Mouse (Mus musculus) liver, postnatal 0 days (tissue): ENCODE measurements around the gene Gm20388. TPM values are rescaled to one million over a fixed set of nuclear protein-coding genes. Genes with fewer than 3 reads are reported as not detected.
"Not testable (repeated sequence)": the region's sequence is repeated elsewhere in the genome, so short reads cannot be mapped to it uniquely, and the experiment has no call there.

Experiments
- ATAC-seq: fragments of 200-750 bp; cut with Nextera tagmentation; 2 replicates; pipeline ENCODE4 v1.8.0; 2017; ENCODE audit warnings: mild to moderate bottlenecking, moderate library complexity
- DNase-seq: peaks from one replicate; pipeline ENCODE4 v3.0.0-alpha.2; 2016
- H3K27ac ChIP-seq: fragments of 300-500 bp; sonication (generic); 2 replicates; pipeline ENCODE4 v1.5.1; 2014; ENCODE audit warnings: antibody characterized with exemption, moderate library complexity, mild to moderate bottlenecking, low read depth
- H3K27me3 ChIP-seq: fragments of 300-500 bp; sonication (generic); 2 replicates; pipeline ENCODE4 v1.6.1; 2014; ENCODE audit warnings: low read length, control low read depth, mixed read lengths; ENCODE audit not compliant: insufficient read depth
- H3K36me3 ChIP-seq: fragments of 300-500 bp; sonication (generic); replicated peaks from 2 replicates; pipeline ENCODE4 v1.6.1; 2014; ENCODE audit warnings: mild to moderate bottlenecking, control low read depth, low read length, moderate library complexity, mixed read lengths; ENCODE audit not compliant: insufficient read depth
- H3K4me1 ChIP-seq: fragments of 300-500 bp; sonication (generic); 2 replicates; pipeline ENCODE4 v1.6.1; 2014; ENCODE audit warnings: antibody characterized with exemption, mild to moderate bottlenecking, control low read depth; ENCODE audit not compliant: insufficient read depth
- H3K4me2 ChIP-seq: fragments of 300-500 bp; sonication (generic); 2 replicates; pipeline ENCODE4 v1.6.1; 2014; ENCODE audit warnings: low read depth, mild to moderate bottlenecking, low read length, moderate library complexity, mixed read lengths
- H3K4me3 ChIP-seq: fragments of 300-500 bp; sonication (generic); 2 replicates; pipeline ENCODE4 v1.5.1; 2014; ENCODE audit warnings: low read depth, low read length
- H3K9ac ChIP-seq: fragments of 300-500 bp; sonication (generic); replicated peaks from 2 replicates; pipeline ENCODE4 v1.6.1; 2014; ENCODE audit warnings: mild to moderate bottlenecking, moderate library complexity
- H3K9me3 ChIP-seq: fragments of 300-500 bp; sonication (generic); 2 replicates; pipeline ENCODE4 v1.6.1; 2016; ENCODE audit warnings: mild to moderate bottlenecking, control low read depth, low read length, mixed read lengths
- CTCF ChIP-seq: sonication (generic); IDR thresholded peaks from 2 replicates; pipeline ENCODE4 v1.5.1; 2016; ENCODE audit warnings: antibody characterized with exemption, low read depth
- EP300 ChIP-seq: IDR thresholded peaks from 2 replicates; pipeline ENCODE4 v1.6.1; 2016; ENCODE audit warnings: antibody characterized with exemption, low read depth, mild to moderate bottlenecking
- WGBS: fragments of 180-500 bp; shearing (Covaris S2); extraction: QIAGEN DNeasy Blood & Tissue Kit; methylation state at CpG from one replicate; pipeline ENCODE4 v1.1.7; 2014; ENCODE audit not compliant: insufficient replicate concordance; 5-methylcytosine and 5-hydroxymethylcytosine counted together
- polyA plus RNA-seq: library from polyadenylated mRNA; unstranded; fragments of >200 nt; fragmentation: Nextera tagmentation; extraction: Ambion mirVana; gene quantifications from 2 replicates; pipeline ENCODE4 v1.2.1, GENCODE M21; 2015

The Gm20388 gene
- polyA plus RNA-seq, 1 experiment from 2014 or later: not detected

DNA sequence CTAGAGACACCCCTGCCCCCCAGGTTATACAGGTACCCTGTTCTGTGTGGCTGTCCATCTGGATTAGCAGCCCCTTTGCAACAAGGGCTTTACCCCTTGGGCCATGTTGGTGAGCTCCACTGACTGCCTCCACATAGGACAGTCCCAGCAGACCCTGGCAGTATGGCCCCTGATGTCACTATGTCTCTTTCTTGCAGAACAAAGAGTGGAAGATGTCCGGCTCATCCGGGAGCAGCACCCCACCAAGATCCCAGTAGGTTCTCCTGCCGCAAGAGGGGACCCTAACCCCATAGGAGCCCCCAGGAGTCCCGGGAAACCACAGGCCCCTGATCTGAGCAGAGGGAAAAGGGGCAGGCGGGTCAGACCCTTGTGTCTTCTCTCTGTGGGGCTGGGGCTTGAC, 1682.7 kb downstream of the Gm20388 start:
- no peak for TF ChIP-seq CTCF
- no peak for TF ChIP-seq EP300
- WGBS: 89% methylated on average over 5 of the region's 5 CpGs
- no peak overlapping the region for H3K9ac ChIP-seq
- no peak for DNase-seq
- ATAC-seq: no peak
- no peak overlapping the region for H3K27ac ChIP-seq
- no peaks in the 10 kb centered on the region for H3K9me3 ChIP-seq
- H3K4me1 ChIP-seq: peaks cover 27% of the 10 kb centered on the region
- H3K36me3 ChIP-seq: peaks cover 50% of the 10 kb centered on the region
- no peak overlapping the region for H3K4me2 ChIP-seq
- no peak overlapping the region for H3K4me3 ChIP-seq
- no peaks in the 10 kb centered on the region for H3K27me3 ChIP-seq

DNA sequence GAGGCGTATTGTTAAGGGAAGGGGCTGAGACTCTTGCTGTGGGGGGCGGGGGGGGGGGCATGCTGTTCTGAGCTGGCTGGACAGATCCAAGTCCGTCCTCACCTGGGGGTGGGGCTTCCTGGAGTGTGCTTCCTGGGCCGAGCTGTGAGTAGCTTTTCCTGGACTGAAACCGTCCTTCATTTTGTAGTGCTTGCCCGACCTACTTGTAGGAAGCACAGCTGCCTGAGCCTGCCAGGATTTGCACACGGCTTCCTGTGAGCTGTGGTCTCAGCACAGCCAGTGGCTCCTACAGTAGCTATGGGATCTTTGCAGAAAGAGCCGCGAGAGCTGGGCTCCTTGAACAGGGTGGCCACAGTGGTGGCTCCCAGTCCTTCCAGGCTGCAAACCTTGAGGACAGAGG, 1683.3 kb downstream of the Gm20388 start:
- WGBS: 68% methylated on average over 9 of the region's 9 CpGs

DNA sequence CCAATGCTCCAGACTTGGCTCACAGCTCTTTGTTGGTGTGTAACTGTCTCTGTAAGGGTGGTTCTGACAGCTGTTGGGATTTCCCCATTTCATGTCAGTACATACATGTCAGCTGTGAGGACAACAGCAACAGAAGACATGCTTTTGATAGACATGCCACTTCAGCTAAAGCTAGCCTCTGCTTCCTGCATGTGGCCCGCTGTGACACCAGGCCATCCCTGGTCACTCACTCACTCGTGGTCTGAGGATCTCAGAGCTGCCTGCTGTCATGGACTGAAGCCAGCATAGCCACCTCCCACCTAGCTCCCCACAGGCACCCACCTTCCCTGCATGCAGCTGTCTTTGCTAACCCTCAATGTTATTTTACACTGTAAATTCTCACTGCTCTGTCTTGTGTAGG, 1686.9 kb downstream of the Gm20388 start:
- not testable (repeated sequence) for ATAC-seq, H3K27ac ChIP-seq, H3K9ac ChIP-seq, H3K4me3 ChIP-seq, H3K27me3 ChIP-seq, H3K9me3 ChIP-seq, H3K4me2 ChIP-seq, DNase-seq, H3K4me1 ChIP-seq
- 77% methylated on average over 2 of the region's 2 CpGs for WGBS
- peaks cover 52% of the 10 kb centered on the region for H3K36me3 ChIP-seq

More for the DNA sequence above, 1683.3 kb downstream of the Gm20388 start:
- Histone ChIP-seq H3K4me2 (no peak overlapping the region), H3K36me3 (peaks cover 50% of the 10 kb centered on the region), H3K9ac (no peak overlapping the region), H3K27ac (no peak overlapping the region), H3K9me3 (no peaks in the 10 kb centered on the region), H3K4me1 (peaks cover 24% of the 10 kb centered on the region), H3K27me3 (no peaks in the 10 kb centered on the region), H3K4me3 (no peak overlapping the region)
- TF ChIP-seq CTCF (no peak), EP300 (no peak)
- DNase-seq: no peak
- ATAC-seq: no peak

DNA sequence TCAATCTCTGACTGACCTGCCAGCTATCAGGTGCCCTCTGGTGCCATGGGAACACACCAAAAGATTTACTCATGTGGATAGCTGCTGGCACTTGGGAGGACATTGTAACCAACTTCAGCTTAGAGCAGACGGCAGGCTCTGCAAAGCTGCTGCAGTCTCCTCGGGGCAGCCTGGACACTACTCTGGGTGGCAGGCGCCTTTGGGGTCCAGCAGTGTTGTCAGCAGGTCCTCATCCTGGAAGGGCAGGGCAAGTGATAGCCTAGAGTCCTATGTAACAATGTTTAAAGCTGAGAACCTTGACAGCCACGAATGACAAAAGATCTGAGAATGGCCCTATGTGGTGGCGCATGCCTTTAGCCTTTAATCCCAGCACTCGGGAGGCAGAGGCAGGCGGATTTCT, 1687.5 kb downstream of the Gm20388 start:
- DNase-seq: no peak
- no peak overlapping the region for H3K27ac ChIP-seq
- no peak for ATAC-seq

DNA sequence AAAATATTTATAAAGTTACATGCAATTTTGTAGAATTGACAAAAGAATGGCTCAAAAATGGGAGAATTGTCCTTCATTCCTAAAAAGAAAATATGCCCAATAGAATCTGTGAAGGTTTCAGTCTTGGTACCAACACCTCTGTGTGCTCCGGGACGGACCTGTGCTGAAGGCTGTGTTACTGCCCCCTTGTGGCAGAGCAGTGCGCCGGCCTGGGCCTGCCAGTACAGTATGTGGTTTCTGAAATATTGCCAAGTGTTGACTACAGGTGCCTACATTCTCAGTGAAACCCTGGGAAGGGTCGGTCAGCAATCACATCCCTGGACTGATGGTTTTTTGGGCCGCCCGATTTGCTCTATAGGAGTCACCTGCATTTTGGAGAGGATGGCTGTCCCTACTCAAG, 1688.3 kb downstream of the Gm20388 start:
- no peak overlapping the region for H3K4me2 ChIP-seq
- H3K4me1 ChIP-seq: no peaks in the 10 kb centered on the region
- no peak for TF ChIP-seq EP300
- TF ChIP-seq CTCF: peak; percentile 95
- WGBS: 29% methylated on average over 7 of the region's 7 CpGs
- H3K27ac ChIP-seq: no peak overlapping the region
- no peaks in the 10 kb centered on the region for H3K27me3 ChIP-seq
- peak; percentile 77 for ATAC-seq
- H3K9ac ChIP-seq: no peak overlapping the region
- peaks cover 43% of the 10 kb centered on the region for H3K36me3 ChIP-seq
- peak; percentile 87 for DNase-seq
- H3K4me3 ChIP-seq: no peak overlapping the region
- H3K9me3 ChIP-seq: no peaks in the 10 kb centered on the region

More for the DNA sequence above, 1687.5 kb downstream of the Gm20388 start:
- Histone ChIP-seq H3K27me3 (no peaks in the 10 kb centered on the region), H3K9me3 (no peaks in the 10 kb centered on the region), H3K9ac (no peak overlapping the region), H3K4me1 (no peaks in the 10 kb centered on the region; the same call in 1 of the 2 replicates), H3K4me3 (no peak overlapping the region), H3K4me2 (no peak overlapping the region), H3K36me3 (peaks cover 50% of the 10 kb centered on the region)
- 91% methylated on average over 7 of the region's 7 CpGs for WGBS
- TF ChIP-seq CTCF (no peak), EP300 (no peak)

DNA sequence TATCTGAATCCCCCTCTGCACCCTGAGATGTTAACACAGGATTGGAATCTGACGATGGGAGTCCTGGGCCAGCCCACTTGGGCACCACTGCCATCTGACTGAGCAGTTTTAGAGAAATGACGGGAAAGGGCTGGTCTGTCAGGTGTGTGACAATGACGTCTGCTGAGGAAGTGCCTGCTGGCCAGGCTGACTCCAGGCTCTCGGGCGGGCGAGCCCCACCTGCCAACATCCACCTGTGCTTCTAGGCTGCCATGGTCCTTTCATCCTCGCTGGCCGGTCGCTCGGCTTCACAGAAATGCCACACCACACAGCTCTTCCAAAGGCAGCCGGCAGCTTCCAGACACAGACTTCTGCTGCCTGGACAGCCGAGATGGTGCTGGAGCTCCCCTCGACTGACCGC, 1689.2 kb downstream of the Gm20388 start:
- Histone ChIP-seq H3K9me3 (no peaks in the 10 kb centered on the region), H3K36me3 (peaks cover 36% of the 10 kb centered on the region), H3K27me3 (no peaks in the 10 kb centered on the region), H3K4me2 (no peak overlapping the region), H3K9ac (no peak overlapping the region), H3K4me1 (no peaks in the 10 kb centered on the region), H3K4me3 (no peak overlapping the region), H3K27ac (no peak overlapping the region)
- ATAC-seq (no peak), DNase-seq (no peak)
- TF ChIP-seq CTCF (no peak), EP300 (no peak)
- WGBS: 85% methylated on average over 14 of the region's 14 CpGs

DNA sequence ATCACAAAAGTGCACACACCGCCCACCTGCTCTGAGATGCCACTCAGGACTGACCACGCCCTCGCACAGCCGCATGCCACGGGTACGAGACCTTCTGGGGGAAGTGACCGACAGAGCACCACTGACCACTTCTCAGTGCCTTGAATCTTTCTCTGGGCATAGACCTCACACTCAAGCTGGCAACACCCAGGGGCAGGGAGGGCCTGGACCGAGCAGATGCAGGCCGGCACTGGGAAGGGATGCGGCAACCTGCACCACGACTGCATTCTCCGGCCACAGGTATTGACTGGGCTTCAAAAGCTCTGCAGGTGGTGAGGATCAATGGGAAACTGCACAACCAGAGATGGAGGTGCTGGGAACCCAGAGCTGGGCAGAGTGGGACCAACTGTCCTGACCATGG, 1691.8 kb downstream of the Gm20388 start:
- 90% methylated on average over 12 of the region's 12 CpGs for WGBS

More for the DNA sequence above, 1691.8 kb downstream of the Gm20388 start:
- Histone ChIP-seq H3K27ac (no peak overlapping the region), H3K36me3 (peaks cover 21% of the 10 kb centered on the region), H3K9me3 (no peaks in the 10 kb centered on the region), H3K9ac (no peak overlapping the region), H3K4me1 (no peaks in the 10 kb centered on the region), H3K27me3 (no peaks in the 10 kb centered on the region), H3K4me2 (no peak overlapping the region), H3K4me3 (no peak overlapping the region)
- ATAC-seq (no peak), DNase-seq (no peak)
- TF ChIP-seq CTCF: no peak
- no peak for TF ChIP-seq EP300
